Mouse (Mus musculus) gastrocnemius, postnatal 25 days (tissue): ENCODE results near the gene Gnai3. TPM values are rescaled to one million over a fixed set of nuclear protein-coding genes. Genes with fewer than 3 reads are reported as not detected.
A peak's percentile ranks its signal among the peaks of the same experiment; 100 is the strongest.

ENCODE experiments used
- DNase-seq: peaks from one replicate; pipeline ENCODE4 v3.0.0; 2022
- total RNA-seq, 2 experiments: library from RNA; stranded (reverse); gene quantifications; 1 replicate in 1 of 2; 2 replicates in 1 of 2; pipeline ENCODE4 v1.2.3; 2021

Gnai3 gene
- total RNA-seq, 2 experiments from 2014 or later: 11.4 to 11.7 TPM

GRCm38 (mm10) chr3:108164807-108165206 is 18.9 kb upstream of the Gnai3 start:
- DNase-seq: peak; percentile 67

- DNase-seq: no peak
Measured at GRCm38 (mm10) chr3:108164091-108164490, 18.1 kb upstream of the Gnai3 start.

- DNase-seq: no peak
Measured at GRCm38 (mm10) chr3:108158383-108159037, 12.6 kb upstream of the Gnai3 start.

- no peak for DNase-seq
Measured at GRCm38 (mm10) chr3:108154656-108155055, 8.7 kb upstream of the Gnai3 start, which contains the start of gene Gpr61. TSS of gene Gpr61 (minus strand) at chr3:108154882.

GRCm38 (mm10) chr3:108152290-108152689 is 6.3 kb upstream of the Gnai3 start:
- no peak for DNase-seq

GRCm38 (mm10) chr3:108147386-108148235 is 1.7 kb upstream of the Gnai3 start:
- peak; percentile 76 for DNase-seq

- DNase-seq: no peak
Measured at GRCm38 (mm10) chr3:108146671-108147070, 725 bp upstream of the Gnai3 start.

- no peak for DNase-seq
Measured at GRCm38 (mm10) chr3:108140786-108141185, 5.2 kb downstream of the Gnai3 start.

GRCm38 (mm10) chr3:108139113-108139512 is 6.8 kb downstream of the Gnai3 start:
- DNase-seq: no peak

GRCm38 (mm10) chr3:108134701-108135100 is 11.2 kb downstream of the Gnai3 start:
- no peak for DNase-seq

- no peak for DNase-seq
Measured at GRCm38 (mm10) chr3:108132484-108132883, 13.5 kb downstream of the Gnai3 start.

- DNase-seq: no peak
Measured at GRCm38 (mm10) chr3:108131821-108132220, 14.1 kb downstream of the Gnai3 start.

GRCm38 (mm10) chr3:108131216-108131615 is 14.7 kb downstream of the Gnai3 start:
- no peak for DNase-seq

- no peak for DNase-seq
Measured at GRCm38 (mm10) chr3:108129804-108130203, 16.1 kb downstream of the Gnai3 start.

- no peak for DNase-seq
Measured at GRCm38 (mm10) chr3:108129367-108129766, 16.6 kb downstream of the Gnai3 start.

GRCm38 (mm10) chr3:108128520-108128919 is 17.4 kb downstream of the Gnai3 start:
- DNase-seq: no peak

GRCm38 (mm10) chr3:108126327-108126726 is 19.6 kb downstream of the Gnai3 start:
- no peak for DNase-seq

GRCm38 (mm10) chr3:108124131-108124530 is 21.8 kb downstream of the Gnai3 start:
- DNase-seq: no peak

- DNase-seq: no peak
Measured at GRCm38 (mm10) chr3:108123242-108123641, 22.7 kb downstream of the Gnai3 start.

GRCm38 (mm10) chr3:108121101-108121500 is 24.8 kb downstream of the Gnai3 start:
- DNase-seq: no peak

GRCm38 (mm10) chr3:108117465-108117864 is 28.5 kb downstream of the Gnai3 start:
- no peak for DNase-seq

- DNase-seq: no peak
Measured at GRCm38 (mm10) chr3:108113591-108114289, 32.2 kb downstream of the Gnai3 start.

GRCm38 (mm10) chr3:108112666-108113065 is 33.3 kb downstream of the Gnai3 start:
- no peak for DNase-seq
